Mouse (Mus musculus): ENCODE results near the gene Rhox7a. TPM values are rescaled to one million over a fixed set of nuclear protein-coding genes. Genes with fewer than 3 reads are reported as not detected.
"Not testable (repeated sequence)": the region's sequence is repeated elsewhere in the genome, so short reads cannot be mapped to it uniquely, and the experiment has no call there.

Rhox7a gene
- polyA plus RNA-seq (2014; fragmentation: Nextera tagmentation; extraction: Ambion mirVana), result not detected in 2 replicates

GRCm38 (mm10) chrX:37831386-37831785 is at the start of gene Rhox7a:
TSS of gene Rhox7a (plus strand) at chrX:37831686.
- H3K9ac ChIP-seq (ENCODE audit: low read depth, low read length); ATAC-seq (ENCODE audit: low FRiP score, low TSS enrichment); H3K4me1 ChIP-seq (ENCODE audit: control insufficient read depth, insufficient read depth, low read length); H3K4me2 ChIP-seq (replicated peaks; ENCODE audit: low read depth, low read length); H3K9me3 ChIP-seq (ENCODE audit: control insufficient read depth, low read length); H3K4me3 ChIP-seq (ENCODE audit: low read length); H3K36me3 ChIP-seq (ENCODE audit: control insufficient read depth, insufficient read depth, low read length); H3K27ac ChIP-seq (ENCODE audit: low read depth, low read length); H3K27me3 ChIP-seq (ENCODE audit: control insufficient read depth, insufficient read depth, low read length): not testable (repeated sequence)
- 79% methylated on average over 8 of the region's 8 CpGs for WGBS

- Histone ChIP-seq H3K9ac (ENCODE audit: low read depth, low read length) (no peak overlapping the region), H3K4me3 (ENCODE audit: low read length) (no peak overlapping the region), H3K27ac (ENCODE audit: low read depth, low read length) (no peak overlapping the region), H3K4me1 (ENCODE audit: control insufficient read depth, insufficient read depth, low read length) (no peaks in the 10 kb centered on the region), H3K36me3 (ENCODE audit: control insufficient read depth, insufficient read depth, low read length) (no peaks in the 10 kb centered on the region), H3K9me3 (ENCODE audit: control insufficient read depth, low read length) (no peaks in the 10 kb centered on the region), H3K27me3 (ENCODE audit: control insufficient read depth, insufficient read depth, low read length) (no peaks in the 10 kb centered on the region), H3K4me2 (replicated peaks; ENCODE audit: low read depth, low read length) (no peak overlapping the region)
- ATAC-seq (ENCODE audit: low FRiP score, low TSS enrichment), result no peak
- WGBS, result 86% methylated on average over 15 of the region's 15 CpGs
These were observed 24.0 kb upstream of the Rhox7a start for GRCm38 (mm10) chrX:37807286-37808080.

GRCm38 (mm10) chrX:37809396-37809795 is 22.1 kb upstream of the Rhox7a start:
- Histone ChIP-seq H3K4me1 (ENCODE audit: control insufficient read depth, insufficient read depth, low read length) (no peaks in the 10 kb centered on the region), H3K36me3 (ENCODE audit: control insufficient read depth, insufficient read depth, low read length) (no peaks in the 10 kb centered on the region), H3K27ac (ENCODE audit: low read depth, low read length) (no peak overlapping the region), H3K4me3 (ENCODE audit: low read length) (no peak overlapping the region), H3K27me3 (ENCODE audit: control insufficient read depth, insufficient read depth, low read length) (no peaks in the 10 kb centered on the region), H3K9ac (ENCODE audit: low read depth, low read length) (no peak overlapping the region), H3K4me2 (replicated peaks; ENCODE audit: low read depth, low read length) (no peak overlapping the region), H3K9me3 (ENCODE audit: control insufficient read depth, low read length) (no peaks in the 10 kb centered on the region)
- WGBS, result 87% methylated on average over 2 of the region's 2 CpGs
- no peak for ATAC-seq (ENCODE audit: low FRiP score, low TSS enrichment)

- no peak overlapping the region for H3K4me2 ChIP-seq (replicated peaks; ENCODE audit: low read depth, low read length)
- H3K27me3 ChIP-seq (ENCODE audit: control insufficient read depth, insufficient read depth, low read length), result no peaks in the 10 kb centered on the region
- H3K9ac ChIP-seq (ENCODE audit: low read depth, low read length), result no peak overlapping the region
- no peaks in the 10 kb centered on the region for H3K4me1 ChIP-seq (ENCODE audit: control insufficient read depth, insufficient read depth, low read length)
- 32% methylated on average over 5 of the region's 5 CpGs for WGBS
- no peaks in the 10 kb centered on the region for H3K9me3 ChIP-seq (ENCODE audit: control insufficient read depth, low read length)
- ATAC-seq (ENCODE audit: low FRiP score, low TSS enrichment), result no peak
- no peak overlapping the region for H3K27ac ChIP-seq (ENCODE audit: low read depth, low read length)
- H3K36me3 ChIP-seq (ENCODE audit: control insufficient read depth, insufficient read depth, low read length), result no peaks in the 10 kb centered on the region
- no peak overlapping the region for H3K4me3 ChIP-seq (ENCODE audit: low read length)
These were observed 20.3 kb upstream of the Rhox7a start for GRCm38 (mm10) chrX:37811179-37811578.

GRCm38 (mm10) chrX:37815665-37816064 is 15.8 kb upstream of the Rhox7a start:
- Histone ChIP-seq H3K36me3 (ENCODE audit: control insufficient read depth, insufficient read depth, low read length) (no peaks in the 10 kb centered on the region), H3K9me3 (ENCODE audit: control insufficient read depth, low read length) (no peaks in the 10 kb centered on the region), H3K4me1 (ENCODE audit: control insufficient read depth, insufficient read depth, low read length) (no peaks in the 10 kb centered on the region), H3K4me3 (ENCODE audit: low read length) (no peak overlapping the region), H3K27ac (ENCODE audit: low read depth, low read length) (no peak overlapping the region), H3K27me3 (ENCODE audit: control insufficient read depth, insufficient read depth, low read length) (no peaks in the 10 kb centered on the region), H3K9ac (ENCODE audit: low read depth, low read length) (no peak overlapping the region), H3K4me2 (replicated peaks; ENCODE audit: low read depth, low read length) (no peak overlapping the region)
- WGBS, result 78% methylated on average over 10 of the region's 10 CpGs
- ATAC-seq (ENCODE audit: low FRiP score, low TSS enrichment), result no peak

- ATAC-seq (ENCODE audit: low FRiP score, low TSS enrichment); H3K4me1 ChIP-seq (ENCODE audit: control insufficient read depth, insufficient read depth, low read length); H3K36me3 ChIP-seq (ENCODE audit: control insufficient read depth, insufficient read depth, low read length); H3K4me3 ChIP-seq (ENCODE audit: low read length); H3K4me2 ChIP-seq (replicated peaks; ENCODE audit: low read depth, low read length); H3K9ac ChIP-seq (ENCODE audit: low read depth, low read length); H3K27ac ChIP-seq (ENCODE audit: low read depth, low read length); H3K9me3 ChIP-seq (ENCODE audit: control insufficient read depth, low read length); H3K27me3 ChIP-seq (ENCODE audit: control insufficient read depth, insufficient read depth, low read length): not testable (repeated sequence)
- WGBS, result 84% methylated on average over 4 of the region's 12 CpGs
These were observed 4.9 kb upstream of the Rhox7a start, which contains the start of gene Rhox6 for GRCm38 (mm10) chrX:37826610-37827009. TSS of gene Rhox6 (plus strand) at chrX:37826910.

- WGBS, result 95% methylated on average over 2 of the region's 2 CpGs
- Histone ChIP-seq H3K36me3 (ENCODE audit: control insufficient read depth, insufficient read depth, low read length) (no peaks in the 10 kb centered on the region), H3K27me3 (ENCODE audit: control insufficient read depth, insufficient read depth, low read length) (no peaks in the 10 kb centered on the region), H3K9me3 (ENCODE audit: control insufficient read depth, low read length) (no peaks in the 10 kb centered on the region), H3K4me2 (replicated peaks; ENCODE audit: low read depth, low read length) (no peak overlapping the region), H3K4me3 (ENCODE audit: low read length) (no peak overlapping the region), H3K9ac (ENCODE audit: low read depth, low read length) (no peak overlapping the region), H3K4me1 (ENCODE audit: control insufficient read depth, insufficient read depth, low read length) (no peaks in the 10 kb centered on the region), H3K27ac (ENCODE audit: low read depth, low read length) (no peak overlapping the region)
- ATAC-seq (ENCODE audit: low FRiP score, low TSS enrichment), result no peak
These were observed 40.2 kb downstream of the Rhox7a start for GRCm38 (mm10) chrX:37871641-37872040.

GRCm38 (mm10) chrX:37878844-37879243 is 47.4 kb downstream of the Rhox7a start, which contains the start of gene Rhox8:
TSS of gene Rhox8 (minus strand) at chrX:37878944.
- no peak for ATAC-seq (ENCODE audit: low FRiP score, low TSS enrichment)
- Histone ChIP-seq H3K4me1 (ENCODE audit: control insufficient read depth, insufficient read depth, low read length) (no peaks in the 10 kb centered on the region), H3K36me3 (ENCODE audit: control insufficient read depth, insufficient read depth, low read length) (no peaks in the 10 kb centered on the region), H3K4me2 (replicated peaks; ENCODE audit: low read depth, low read length) (no peak within 1 kb of the TSS), H3K27ac (ENCODE audit: low read depth, low read length) (no peak within 1 kb of the TSS), H3K27me3 (ENCODE audit: control insufficient read depth, insufficient read depth, low read length) (no peaks in the 10 kb centered on the region), H3K9ac (ENCODE audit: low read depth, low read length) (no peak within 1 kb of the TSS), H3K9me3 (ENCODE audit: control insufficient read depth, low read length) (no peaks in the 10 kb centered on the region), H3K4me3 (ENCODE audit: low read length) (no peak within 1 kb of the TSS)
- WGBS, result 81% methylated on average over 4 of the region's 4 CpGs

Data from kidney, embryonic 14.5 days (tissue).